Mouse (Mus musculus) small intestine, adult 2 months (tissue): ENCODE data around the gene Prune2. TPM values are rescaled to one million over a fixed set of nuclear protein-coding genes. Genes with fewer than 3 reads are reported as not detected.

ENCODE experiments used
- H3K27ac ChIP-seq: fragments of 200-500 bp; 2 replicates; pipeline ENCODE4 v1.5.1; 2012; ENCODE audit warnings: low read depth, low read length, control low read depth, inconsistent platforms; ENCODE audit not compliant: insufficient read depth
- H3K27me3 ChIP-seq: fragments of 200-500 bp; 2 replicates; pipeline ENCODE4 v1.6.1; 2012; ENCODE audit warnings: mild to moderate bottlenecking, moderate library complexity, low read length, inconsistent platforms; ENCODE audit not compliant: control insufficient read depth, insufficient read depth
- H3K36me3 ChIP-seq: fragments of 200-500 bp; 2 replicates; pipeline ENCODE4 v1.6.1; 2012; ENCODE audit warnings: mild to moderate bottlenecking, low read length, control low read depth, inconsistent platforms; ENCODE audit not compliant: control insufficient read depth, insufficient read depth
- H3K4me1 ChIP-seq: fragments of 200-500 bp; 2 replicates; pipeline ENCODE4 v1.6.1; 2012; ENCODE audit warnings: low read length, inconsistent platforms, mixed read lengths; ENCODE audit not compliant: control insufficient read depth, insufficient read depth, insufficient read length
- H3K4me3 ChIP-seq: fragments of 200-500 bp; 2 replicates; pipeline ENCODE4 v1.5.1; 2012; ENCODE audit warnings: low read depth, mild to moderate bottlenecking, control low read depth, inconsistent platforms, low read length, moderate library complexity
- CTCF ChIP-seq: fragments of 200-500 bp; IDR thresholded peaks from 2 replicates; pipeline ENCODE4 v1.5.1; 2012; ENCODE audit warnings: low read depth, mild to moderate bottlenecking, control low read depth, inconsistent platforms, low read length, moderate library complexity, mixed read lengths; ENCODE audit not compliant: insufficient replicate concordance, insufficient read length; ENCODE audit errors: extremely low read depth
- POLR2A ChIP-seq: fragments of 200-500 bp; IDR thresholded peaks from 2 replicates; pipeline ENCODE4 v1.6.1; 2012; ENCODE audit warnings: low read depth, mild to moderate bottlenecking, control low read depth, inconsistent platforms, low read length, moderate library complexity
- WGBS: fragments of 180-500 bp; shearing (Covaris S2); methylation state at CpG from one replicate; pipeline ENCODE4 v1.1.7; 2018; 5-methylcytosine and 5-hydroxymethylcytosine counted together
- polyA plus RNA-seq: library from polyadenylated mRNA; depleted of rRNA; stranded (reverse); fragments of >200 nt; gene quantifications from 2 replicates; pipeline ENCODE4 v1.2.3, GENCODE M21; 2012

Prune2 gene
- polyA plus RNA-seq, 1 experiment = 0.65 TPM

DNA sequence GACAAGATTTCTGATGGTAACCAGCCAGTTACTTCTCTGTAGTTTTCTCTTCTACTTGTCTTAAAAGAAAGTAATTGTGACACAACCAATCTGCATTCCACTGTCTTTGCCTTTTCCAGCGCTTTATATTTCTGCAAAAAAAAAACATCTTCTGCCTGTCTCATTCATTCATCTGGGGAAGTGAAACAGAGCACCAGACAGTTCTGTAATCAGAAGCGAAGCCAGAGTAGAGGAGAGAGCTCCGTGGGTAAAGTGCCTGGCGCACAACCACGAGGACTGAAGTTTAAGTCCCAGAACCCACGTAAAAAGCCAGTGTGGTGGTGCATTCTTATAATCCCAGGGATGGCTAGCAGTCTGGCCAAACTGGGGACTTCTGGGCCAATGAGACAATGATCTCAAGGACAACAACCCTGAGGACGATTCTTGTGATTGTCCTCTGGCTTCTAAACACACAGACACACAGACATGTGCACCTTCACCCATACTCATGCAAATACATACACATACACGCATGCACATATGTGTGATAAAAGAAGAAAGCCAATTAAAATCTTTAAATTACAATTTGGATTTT lies 291.5 kb downstream of the Prune2 start:
- Histone ChIP-seq H3K4me3 (no peak overlapping the region), H3K27ac (no peak overlapping the region), H3K36me3 (no peaks in the 10 kb centered on the region), H3K4me1 (no peaks in the 10 kb centered on the region), H3K27me3 (no peaks in the 10 kb centered on the region)
- WGBS = 74% methylated on average over 8 of the region's 8 CpGs
- TF ChIP-seq CTCF (no peak), POLR2A (no peak)

DNA sequence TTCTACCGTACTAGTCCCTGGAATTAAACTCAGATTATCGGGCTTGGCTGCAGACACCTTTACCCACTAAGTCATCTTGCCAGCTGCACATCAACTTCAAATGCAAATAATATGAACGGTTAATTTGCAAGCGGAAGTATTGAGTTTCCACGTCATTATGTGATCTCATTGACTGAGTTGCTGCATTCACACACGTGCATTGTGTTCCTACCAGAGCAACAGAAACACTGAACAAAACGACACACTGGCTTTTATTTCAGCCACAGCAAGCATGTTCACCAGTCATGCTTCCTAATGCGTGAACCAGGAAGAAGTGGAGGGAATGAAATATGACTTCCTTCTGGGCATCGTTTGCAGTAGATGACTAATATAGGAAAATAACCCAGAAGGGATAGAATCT lies 293.8 kb downstream of the Prune2 start:
- no peak overlapping the region for H3K27ac ChIP-seq
- H3K4me3 ChIP-seq = no peak overlapping the region
- WGBS = 71% methylated on average over 9 of the region's 9 CpGs
- TF ChIP-seq POLR2A (no peak), CTCF (no peak)
- no peaks in the 10 kb centered on the region for H3K36me3 ChIP-seq
- no peaks in the 10 kb centered on the region for H3K4me1 ChIP-seq
- H3K27me3 ChIP-seq = no peaks in the 10 kb centered on the region

- no peaks in the 10 kb centered on the region for H3K4me1 ChIP-seq
- WGBS = 69% methylated on average over 7 of the region's 7 CpGs
- TF ChIP-seq POLR2A = no peak
- TF ChIP-seq CTCF = no peak
- H3K27ac ChIP-seq = no peak overlapping the region
- H3K27me3 ChIP-seq = no peaks in the 10 kb centered on the region
- no peaks in the 10 kb centered on the region for H3K36me3 ChIP-seq
- H3K4me3 ChIP-seq = no peak overlapping the region
Observed at GRCm38 (mm10) chr19:17250801-17251200, 294.9 kb downstream of the Prune2 start.

DNA sequence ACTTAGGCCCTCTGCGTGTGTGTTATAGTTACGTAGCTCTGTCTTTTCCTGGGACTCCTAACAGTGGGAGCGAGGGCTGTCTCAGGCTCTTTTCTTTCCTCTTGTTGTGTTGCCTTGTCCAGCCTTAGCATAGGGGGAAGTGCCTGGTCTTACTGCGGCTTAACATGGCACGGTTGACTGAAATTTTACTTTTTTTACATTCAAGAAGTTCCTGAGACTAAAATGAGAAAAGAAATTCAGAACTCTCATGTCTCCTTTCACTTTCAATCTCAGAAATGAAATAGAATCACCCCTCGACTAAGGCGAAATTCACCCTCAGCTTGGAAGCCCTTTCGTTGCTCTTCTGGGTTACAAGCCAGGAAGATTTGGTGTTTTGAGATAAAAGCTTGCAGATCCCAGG lies 295.5 kb downstream of the Prune2 start:
- Histone ChIP-seq H3K4me3 (no peak overlapping the region), H3K4me1 (no peaks in the 10 kb centered on the region), H3K27ac (no peak overlapping the region), H3K36me3 (no peaks in the 10 kb centered on the region), H3K27me3 (no peaks in the 10 kb centered on the region)
- no peak for TF ChIP-seq CTCF
- TF ChIP-seq POLR2A = no peak
- WGBS = 76% methylated on average over 8 of the region's 8 CpGs

DNA sequence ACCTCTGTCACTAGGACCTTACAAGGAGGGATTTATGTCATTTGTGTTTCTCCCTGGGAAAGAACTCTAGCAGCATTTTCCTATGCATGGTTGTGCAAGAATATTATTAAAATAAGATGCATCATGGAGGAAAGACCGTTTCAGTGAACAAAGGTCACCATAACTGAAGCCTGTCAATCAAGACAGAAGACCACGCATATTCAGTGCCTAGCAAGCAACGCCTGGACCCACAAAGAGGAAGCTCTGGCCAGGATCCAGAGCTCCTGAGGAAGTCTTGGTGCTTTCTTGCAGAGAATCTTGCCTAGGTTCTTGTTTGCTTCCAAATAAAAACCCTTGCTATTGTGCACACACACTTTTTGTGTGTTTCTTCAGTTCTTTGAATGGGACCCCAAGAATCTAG lies 296.9 kb downstream of the Prune2 start:
- TF ChIP-seq POLR2A = no peak
- no peak for TF ChIP-seq CTCF
- H3K4me3 ChIP-seq = no peak overlapping the region
- H3K27me3 ChIP-seq = no peaks in the 10 kb centered on the region
- H3K4me1 ChIP-seq = no peaks in the 10 kb centered on the region
- no peak overlapping the region for H3K27ac ChIP-seq
- 21% methylated on average over 3 of the region's 3 CpGs for WGBS
- H3K36me3 ChIP-seq = no peaks in the 10 kb centered on the region

- 76% methylated on average over 4 of the region's 4 CpGs for WGBS
- Histone ChIP-seq H3K27ac (no peak overlapping the region), H3K4me1 (no peaks in the 10 kb centered on the region), H3K4me3 (no peak overlapping the region), H3K36me3 (no peaks in the 10 kb centered on the region), H3K27me3 (no peaks in the 10 kb centered on the region)
- TF ChIP-seq CTCF = no peak
- TF ChIP-seq POLR2A = no peak
Observed at GRCm38 (mm10) chr19:17255511-17255910, 299.6 kb downstream of the Prune2 start.

DNA sequence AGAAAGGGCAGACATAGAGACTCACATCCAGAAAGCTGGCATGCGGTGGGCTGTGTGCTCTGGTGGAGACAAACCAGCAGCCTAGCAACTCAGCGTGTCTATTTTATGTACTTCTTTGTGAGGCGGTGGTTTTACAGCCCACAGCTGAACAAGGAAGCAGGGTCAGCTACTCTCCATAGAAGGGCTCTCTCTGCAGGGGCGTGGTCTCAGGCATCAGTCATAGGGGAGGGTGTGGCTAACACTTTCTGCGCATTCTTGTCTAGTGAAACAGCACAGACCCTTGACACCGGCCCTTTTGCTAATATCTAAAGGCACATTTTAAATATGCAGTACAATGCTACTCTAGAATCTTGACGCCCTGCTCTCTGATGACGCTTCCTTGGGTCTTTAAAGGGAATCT lies 300.5 kb downstream of the Prune2 start:
- no peaks in the 10 kb centered on the region for H3K36me3 ChIP-seq
- 39% methylated on average over 8 of the region's 8 CpGs for WGBS
- no peak overlapping the region for H3K27ac ChIP-seq
- no peaks in the 10 kb centered on the region for H3K27me3 ChIP-seq
- no peak overlapping the region for H3K4me3 ChIP-seq
- no peaks in the 10 kb centered on the region for H3K4me1 ChIP-seq
- TF ChIP-seq POLR2A (no peak), CTCF (no peak)
